Mouse (Mus musculus) layer of hippocampus, adult 8-10 months (tissue): ENCODE measurements around the gene Dcpp2. TPM values are rescaled to one million over a fixed set of nuclear protein-coding genes. Genes with fewer than 3 reads are reported as not detected.
"Not testable (repeated sequence)": the region's sequence is repeated elsewhere in the genome, so short reads cannot be mapped to it uniquely, and the experiment has no call there.

ENCODE experiments used
- DNase-seq, 2 experiments: peaks; one replicate each; pipeline ENCODE4 v3.0.0; 2022; ENCODE audit warnings: low spot score in 2 of 2
- total RNA-seq, 4 experiments: library from RNA; stranded (reverse); gene quantifications; 2 replicates each; pipeline ENCODE4 v1.2.4; 2022

Gene Dcpp2
- total RNA-seq, 4 experiments from 2014 or later, result not detected

DNA sequence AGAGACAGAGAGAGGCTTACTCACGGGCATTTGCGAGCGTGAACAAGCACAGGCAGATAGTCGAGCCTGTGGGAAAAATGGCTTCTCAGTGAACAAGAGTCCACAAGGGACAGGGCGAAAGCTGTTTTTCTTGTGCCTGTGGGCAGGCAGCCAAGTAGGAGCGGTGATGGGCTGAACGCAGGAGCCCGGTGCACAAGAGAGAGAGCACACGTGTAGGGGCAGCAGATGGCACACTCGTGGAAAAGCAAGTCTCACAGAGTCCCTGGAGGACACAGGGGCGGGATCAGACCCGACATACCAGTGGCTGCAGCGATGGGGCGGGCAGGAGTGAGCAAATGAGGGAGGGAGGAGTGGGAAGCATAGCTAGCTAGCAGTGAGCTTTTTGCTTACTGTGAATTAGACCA is 44.4 kb downstream of the Dcpp2 start:
- DNase-seq, result peak; percentile 41 to 47

DNA sequence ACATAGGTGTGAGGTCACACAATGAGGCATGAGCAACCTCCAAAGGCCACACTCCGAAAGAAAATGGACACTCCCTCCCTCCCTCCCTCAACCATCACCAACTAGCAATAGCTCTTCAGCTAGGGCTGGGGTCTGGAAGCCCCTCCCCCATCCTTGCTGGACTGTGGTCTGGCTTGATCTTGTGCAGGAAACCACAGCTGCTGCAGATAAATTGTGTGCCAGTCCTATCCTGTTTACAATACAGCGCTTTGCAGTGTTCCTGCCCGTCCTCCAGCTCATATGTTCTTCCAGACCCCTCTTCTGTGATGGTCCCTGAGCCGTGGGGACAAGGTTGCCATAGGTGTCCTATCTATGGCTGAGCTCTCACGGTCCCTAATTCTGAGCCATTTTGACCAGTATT is 50.5 kb downstream of the Dcpp2 start:
- DNase-seq, result no peak

DNA sequence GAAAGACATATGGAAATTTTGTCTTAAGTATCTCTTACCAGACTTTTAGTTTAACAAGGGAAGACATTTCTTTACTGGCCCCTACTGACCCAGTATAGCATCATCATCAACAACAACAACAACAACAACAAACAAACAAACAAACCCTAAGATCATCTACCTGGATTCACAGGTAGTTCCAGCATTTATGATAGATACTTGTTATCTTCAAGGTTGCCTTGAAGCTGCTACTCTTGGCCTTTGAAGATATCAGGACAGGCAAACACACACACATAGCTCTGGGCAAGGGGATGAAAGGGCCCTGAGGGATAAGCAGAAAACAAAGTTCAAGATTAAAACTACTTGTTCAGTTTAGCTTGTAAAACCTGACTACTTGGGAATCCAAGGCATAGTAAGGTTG is 60.7 kb downstream of the Dcpp2 start, which contains the start of gene Sbp:
TSS of gene Sbp (plus strand) at position 301 of the 400 bp plus-strand sequence.
- DNase-seq, result no peak

DNA sequence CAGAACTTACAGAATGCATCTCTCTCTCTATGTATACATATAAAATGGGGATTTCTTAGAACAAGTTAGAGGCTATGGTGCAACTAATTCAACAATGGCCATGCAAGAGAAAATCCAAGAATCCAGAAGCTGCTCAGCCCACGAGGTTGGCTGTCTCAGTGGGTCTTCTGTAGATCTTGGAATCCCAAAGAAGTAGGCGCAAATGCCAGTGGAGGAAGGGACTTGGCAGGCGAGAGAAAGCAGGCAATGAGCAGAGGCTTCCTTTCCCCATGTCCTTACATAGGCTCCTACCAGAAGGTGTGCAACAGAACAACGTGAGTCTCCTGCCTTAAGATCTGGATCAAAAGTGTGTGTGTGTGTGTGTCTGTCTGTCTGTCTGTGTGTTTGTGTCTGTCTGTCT is 66.8 kb downstream of the Dcpp2 start:
- not testable (repeated sequence) for DNase-seq

DNA sequence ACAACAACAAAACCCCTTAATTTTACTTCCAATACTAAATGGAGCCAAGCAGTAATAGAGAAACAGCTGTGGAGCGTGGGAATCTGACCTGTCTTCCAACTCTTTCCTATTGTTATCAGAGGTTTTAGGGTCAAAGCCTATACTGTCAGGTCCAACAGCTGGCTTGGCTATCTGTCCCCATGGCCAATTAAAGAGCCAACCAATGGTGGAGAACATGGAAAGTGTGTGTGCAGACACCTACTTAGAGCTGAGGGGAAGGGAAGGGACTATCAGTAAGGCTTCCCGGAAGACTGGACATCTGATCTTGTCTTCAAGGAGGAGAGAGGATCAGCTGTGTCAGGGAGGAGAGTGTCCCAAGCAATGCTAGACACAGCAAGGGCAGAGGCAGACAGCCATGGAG is 68.4 kb downstream of the Dcpp2 start:
- no peak for DNase-seq

Other genes starting within 250 kb of the Dcpp2 start
- gene Mmp25, start 235.6 kb upstream of the Dcpp2 start, total RNA-seq, result under 1 TPM; 0.19 to 0.34 (median 0.26) TPM
- not detected for gene Bicdl2, start 220.4 kb upstream of the Dcpp2 start, total RNA-seq
- gene Hcfc1r1, start 207.3 kb upstream of the Dcpp2 start, total RNA-seq, result 100 to 1,000 TPM; 104 to 122 (median 108) TPM
- gene Thoc6, start 207.0 kb upstream of the Dcpp2 start, total RNA-seq, result 1 to 10 TPM; 7.0 to 8.6 (median 7.4) TPM
- gene Tnfrsf12a, start 203.4 kb upstream of the Dcpp2 start, total RNA-seq, result 1 to 10 TPM; 6.4 to 9.8 (median 7.4) TPM
- not detected for gene Cldn6, start 201.6 kb upstream of the Dcpp2 start, total RNA-seq
- gene Cldn9, start 196.9 kb upstream of the Dcpp2 start, total RNA-seq, result under 1 TPM in 1 of 4 experiments, not detected in 3; 0.68 TPM
- under 1 TPM; 0.16 to 0.81 (median 0.32) TPM for gene 1520401A03Rik, start 158.1 kb upstream of the Dcpp2 start, total RNA-seq
- 1 to 10 TPM; 4.3 to 5.2 (median 4.7) TPM for gene Pkmyt1, start 154.5 kb upstream of the Dcpp2 start, total RNA-seq
- gene Paqr4, start 140.0 kb upstream of the Dcpp2 start, total RNA-seq, result 10 to 100 TPM; 53.1 to 56.9 (median 53.6) TPM
- gene Kremen2, start 135.0 kb upstream of the Dcpp2 start, total RNA-seq, result 1 to 10 TPM in 1 of 4 experiments, under 1 TPM in 3; 0.51 to 1.3 (median 0.68) TPM
- gene Flywch1, start 109.3 kb upstream of the Dcpp2 start, total RNA-seq, result 100 to 1,000 TPM; 324 to 395 (median 358) TPM
- 10 to 100 TPM in 2 of 4 experiments, 1 to 10 TPM in 2; 8.1 to 11.7 (median 10.1) TPM for gene Flywch2, start 94.8 kb upstream of the Dcpp2 start, total RNA-seq
- gene Srrm2, start 90.3 kb upstream of the Dcpp2 start, total RNA-seq, result 100 to 1,000 TPM; 503 to 777 (median 666) TPM
- 100 to 1,000 TPM; 314 to 381 (median 345) TPM for gene Elob, start 51.7 kb upstream of the Dcpp2 start, total RNA-seq
- gene Prss33, start 44.8 kb upstream of the Dcpp2 start, total RNA-seq, result under 1 TPM in 1 of 4 experiments, not detected in 3; 0.38 TPM
- gene Prss32, start 37.0 kb upstream of the Dcpp2 start, total RNA-seq, result not detected
- 1 to 10 TPM; 1.8 to 2.3 (median 2.0) TPM for gene Prss41, start 36.7 kb upstream of the Dcpp2 start, total RNA-seq
- gene Prss21, start 12.8 kb upstream of the Dcpp2 start, total RNA-seq, result not detected
- gene Dcpp1, start within 50 bp of the Dcpp2 start, total RNA-seq, result not detected
- gene Dcpp3, start 36.6 kb downstream of the Dcpp2 start, total RNA-seq, result not detected
- not detected for gene Sbp, start 60.8 kb downstream of the Dcpp2 start, total RNA-seq
- gene Sbpl, start 74.4 kb downstream of the Dcpp2 start, total RNA-seq, result not detected
- under 1 TPM in 1 of 4 experiments, not detected in 3; 0.45 TPM for gene Prss30, start 99.7 kb downstream of the Dcpp2 start, total RNA-seq
- gene Prss22, start 117.2 kb downstream of the Dcpp2 start, total RNA-seq, result under 1 TPM in 1 of 4 experiments, not detected in 3; 0.33 TPM
- not detected for gene Prss27, start 157.3 kb downstream of the Dcpp2 start, total RNA-seq
- gene Kctd5, start 192.6 kb downstream of the Dcpp2 start, total RNA-seq, result 10 to 100 TPM; 24.5 to 28.2 (median 24.8) TPM